Mouse (Mus musculus): ENCODE results near the gene Akap2. TPM values are rescaled to one million over a fixed set of nuclear protein-coding genes. Genes with fewer than 3 reads are reported as not detected.

The Akap2 gene
- 12.1 and 12.3 TPM in 2 replicates for polyA plus RNA-seq (2015; fragmentation: Nextera tagmentation; extraction: Ambion mirVana)

DNA sequence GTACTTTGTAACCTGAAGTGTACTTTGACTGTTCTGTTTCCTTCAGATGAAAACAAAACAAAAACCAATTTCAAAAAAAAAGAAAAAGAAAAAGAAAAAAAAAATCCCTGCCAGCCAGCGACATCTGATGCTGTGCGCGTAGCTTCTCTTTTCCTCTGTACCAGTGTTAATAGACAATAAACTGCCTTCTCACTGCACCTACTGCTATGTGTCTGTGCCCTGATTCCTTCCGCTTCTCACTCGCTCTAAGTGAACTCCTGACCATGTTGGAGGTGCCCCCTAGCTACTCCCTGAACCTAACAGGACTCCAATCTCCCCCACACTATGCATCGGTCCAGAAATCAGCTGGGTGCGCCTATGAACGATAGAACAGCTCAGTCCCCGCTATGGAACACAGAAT is at the start of gene Akap2:
TSS of gene Akap2 (plus strand) at position 304 of the 400 bp plus-strand sequence.
- Histone ChIP-seq H3K27ac (no peak within 1 kb of the TSS), H3K27me3 (no peaks in the 10 kb centered on the region), H3K36me3 (no peaks in the 10 kb centered on the region), H3K4me2 (replicated peaks) (no peak within 1 kb of the TSS), H3K9ac (replicated peaks) (no peak within 1 kb of the TSS), H3K9me3 (no peaks in the 10 kb centered on the region), H3K4me1 (replicated peaks) (peaks cover 6% of the 10 kb centered on the region; the same call in 1 of the 2 replicates), H3K4me3 (replicated peaks) (no peak within 1 kb of the TSS)
- no peak for ATAC-seq
- WGBS = 81% methylated on average over 9 of the region's 9 CpGs

DNA sequence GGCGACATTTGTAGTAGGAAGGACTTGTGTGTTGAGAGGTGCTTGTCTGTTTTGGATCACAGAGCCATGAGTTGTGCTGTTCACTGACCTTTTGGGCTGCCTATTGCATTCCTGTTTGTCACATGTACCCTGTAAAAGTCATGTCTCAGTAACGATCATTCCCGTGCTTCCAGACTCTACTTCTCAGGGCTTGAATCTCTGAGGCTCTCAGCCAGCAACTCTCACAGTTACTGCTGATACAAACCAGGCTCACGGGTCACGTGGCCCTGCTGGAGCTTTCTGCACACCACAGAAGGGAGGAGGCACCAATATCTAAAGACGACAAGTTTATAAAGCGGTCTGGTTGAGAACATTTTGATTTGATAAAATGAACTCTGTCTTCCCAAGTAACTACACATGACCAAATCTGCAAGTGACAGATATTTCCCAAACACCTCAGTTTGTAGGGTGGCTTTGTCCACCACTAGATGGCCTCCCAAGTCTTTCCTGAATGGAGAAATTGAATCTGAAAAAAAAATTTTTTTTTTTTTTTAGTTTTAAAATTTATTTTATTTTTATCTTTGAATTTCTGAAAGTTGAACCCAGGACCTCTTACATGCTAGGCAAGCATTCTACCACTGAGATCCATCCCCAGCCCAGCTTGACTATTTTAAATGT is 46.5 kb upstream of the Akap2 start:
- ATAC-seq = no peak
- Histone ChIP-seq H3K9me3 (no peaks in the 10 kb centered on the region), H3K4me2 (replicated peaks) (no peak overlapping the region), H3K9ac (replicated peaks) (no peak overlapping the region), H3K4me3 (replicated peaks) (no peak overlapping the region), H3K4me1 (replicated peaks) (peaks cover 14% of the 10 kb centered on the region), H3K36me3 (no peaks in the 10 kb centered on the region), H3K27ac (no peak overlapping the region), H3K27me3 (peaks cover 17% of the 10 kb centered on the region)
- WGBS = 80% methylated on average over 7 of the region's 7 CpGs

DNA sequence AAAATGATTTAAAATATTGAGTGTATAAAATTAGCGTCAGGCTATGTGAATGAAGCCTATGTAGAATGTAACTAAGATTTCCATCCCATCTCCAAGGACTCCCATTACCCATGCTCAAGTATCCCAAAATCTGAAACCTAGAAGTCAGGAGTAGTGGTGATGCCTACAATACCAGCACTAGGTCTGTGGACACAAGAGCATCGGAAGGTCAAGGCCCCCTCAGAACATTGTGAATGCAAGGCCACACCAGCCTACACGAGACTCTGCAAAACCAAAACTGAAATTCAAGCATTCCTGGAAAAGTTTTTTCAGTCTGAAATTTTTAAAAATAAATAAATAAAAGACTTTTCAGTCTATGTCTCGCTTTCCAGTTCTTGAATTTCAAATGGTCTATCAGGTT is 44.9 kb upstream of the Akap2 start:
- H3K4me3 ChIP-seq (replicated peaks) = no peak overlapping the region
- WGBS = 80% methylated on average over 4 of the region's 4 CpGs
- H3K4me2 ChIP-seq (replicated peaks) = no peak overlapping the region
- no peak overlapping the region for H3K9ac ChIP-seq (replicated peaks)
- peaks cover 18% of the 10 kb centered on the region for H3K27me3 ChIP-seq
- ATAC-seq = no peak
- H3K36me3 ChIP-seq = no peaks in the 10 kb centered on the region
- H3K9me3 ChIP-seq = no peaks in the 10 kb centered on the region
- peaks cover 14% of the 10 kb centered on the region for H3K4me1 ChIP-seq (replicated peaks)
- no peak overlapping the region for H3K27ac ChIP-seq

DNA sequence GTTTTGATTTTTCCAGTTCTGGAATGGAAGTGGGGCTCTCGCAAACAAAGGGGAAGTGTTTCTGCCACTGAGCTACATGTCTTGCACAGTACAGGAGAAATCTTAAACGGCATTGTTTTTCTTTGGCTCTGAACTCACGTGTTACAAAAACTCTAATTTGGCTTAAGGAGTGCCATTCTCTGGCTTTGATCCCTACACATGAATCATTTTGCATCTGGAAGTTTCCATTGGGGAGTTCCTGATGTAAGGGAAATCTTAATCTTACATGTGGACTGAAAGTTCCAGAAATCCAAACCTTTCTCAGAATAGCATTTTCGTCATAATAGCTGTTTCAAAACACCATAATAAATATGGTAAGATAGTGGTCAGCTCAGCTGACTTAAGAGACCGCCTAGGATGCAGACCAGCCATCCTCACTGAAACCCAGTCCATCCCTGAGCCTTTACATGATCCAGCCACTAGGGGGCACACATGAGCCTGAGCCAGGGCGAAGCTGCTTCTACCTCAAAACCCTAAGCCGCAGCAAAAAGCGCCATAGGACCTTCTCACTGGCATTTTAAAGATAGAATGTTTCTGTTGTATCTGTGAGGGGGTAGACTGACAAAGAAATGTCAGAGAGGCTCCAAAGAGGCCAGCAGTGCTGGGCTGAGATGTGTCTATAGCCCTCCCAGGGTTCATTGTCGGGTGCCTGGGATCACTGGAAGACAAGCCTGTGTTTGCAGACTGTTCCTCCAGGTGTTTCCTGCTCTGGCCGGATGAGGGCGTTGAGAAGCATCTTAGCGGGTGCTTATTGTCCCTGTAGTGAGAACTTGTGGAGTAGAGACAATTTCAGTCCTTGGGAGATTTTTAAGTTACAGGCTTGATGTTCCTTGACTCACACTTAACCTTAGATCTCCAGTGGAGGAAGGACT is 44.2 kb upstream of the Akap2 start:
- H3K9ac ChIP-seq (replicated peaks) = no peak overlapping the region; the same call in 1 of the 2 replicates
- H3K36me3 ChIP-seq = no peaks in the 10 kb centered on the region
- peaks cover 18% of the 10 kb centered on the region for H3K27me3 ChIP-seq
- H3K9me3 ChIP-seq = no peaks in the 10 kb centered on the region
- peaks cover 14% of the 10 kb centered on the region for H3K4me1 ChIP-seq (replicated peaks)
- H3K4me3 ChIP-seq (replicated peaks) = 0 out of 2 replicates have a peak overlapping the region, but pooled peaks have one; percentile 23
- H3K4me2 ChIP-seq (replicated peaks) = peak overlapping the region; percentile 46
- no peak overlapping the region for H3K27ac ChIP-seq
- WGBS = 16% methylated on average over 12 of the region's 12 CpGs
- peak; percentile 72 for ATAC-seq

DNA sequence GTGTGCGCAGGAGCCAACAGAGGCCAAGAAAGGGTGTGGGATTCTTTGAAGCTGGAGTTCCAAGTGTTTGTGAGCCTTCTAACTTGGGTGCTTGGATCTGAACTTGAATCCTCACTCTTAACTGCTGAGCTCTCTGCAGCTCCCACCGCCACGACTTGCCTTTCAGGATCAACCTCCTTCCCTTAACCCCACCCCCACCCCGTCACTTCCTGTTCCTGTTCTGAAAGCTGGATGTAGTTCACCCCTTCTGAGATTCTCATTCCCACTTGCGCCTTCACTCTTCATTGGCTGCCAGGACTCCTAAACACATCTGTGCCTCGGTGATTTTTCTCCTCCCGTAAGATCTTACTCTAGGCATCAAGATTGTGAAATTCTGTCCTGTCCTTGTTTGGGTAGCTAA is 43.1 kb upstream of the Akap2 start:
- Histone ChIP-seq H3K27ac (no peak overlapping the region), H3K9ac (replicated peaks) (no peak overlapping the region), H3K4me1 (replicated peaks) (peaks cover 14% of the 10 kb centered on the region), H3K27me3 (peaks cover 18% of the 10 kb centered on the region), H3K9me3 (no peaks in the 10 kb centered on the region), H3K4me2 (replicated peaks) (no peak overlapping the region), H3K4me3 (replicated peaks) (no peak overlapping the region), H3K36me3 (no peaks in the 10 kb centered on the region)
- WGBS = 84% methylated on average over 7 of the region's 7 CpGs
- no peak for ATAC-seq

DNA sequence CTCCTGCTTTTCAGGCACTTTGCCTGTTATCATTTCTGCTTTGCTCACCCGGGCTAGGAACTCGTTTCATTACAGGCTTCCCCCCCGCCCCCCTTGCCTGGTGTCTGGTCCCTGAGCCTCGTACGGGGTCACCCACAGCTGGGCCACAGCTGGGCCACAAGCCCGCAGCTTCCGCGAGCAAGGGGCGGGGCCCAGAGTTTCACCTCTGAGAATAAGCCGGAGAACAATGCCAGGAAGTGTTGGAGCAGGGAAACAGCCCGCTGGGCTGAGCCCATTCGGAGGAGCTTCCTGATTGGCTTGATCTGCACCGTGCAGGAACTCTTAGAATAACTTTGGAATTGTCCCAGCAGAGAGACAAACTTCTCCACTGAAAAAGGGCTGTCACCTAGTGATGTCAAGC is 42.1 kb upstream of the Akap2 start:
- Histone ChIP-seq H3K27ac (no peak overlapping the region), H3K36me3 (no peaks in the 10 kb centered on the region), H3K27me3 (peaks cover 18% of the 10 kb centered on the region), H3K9ac (replicated peaks) (peak overlapping the region; percentile 48; the same call in 1 of the 2 replicates), H3K4me2 (replicated peaks) (peak overlapping the region; percentile 47), H3K4me3 (replicated peaks) (peak overlapping the region; percentile 26), H3K9me3 (no peaks in the 10 kb centered on the region), H3K4me1 (replicated peaks) (peaks cover 14% of the 10 kb centered on the region)
- 0 out of 2 replicates have a peak, but pooled peaks have one; percentile 43 for ATAC-seq
- WGBS = under 1% methylated on average over 13 of the region's 13 CpGs

DNA sequence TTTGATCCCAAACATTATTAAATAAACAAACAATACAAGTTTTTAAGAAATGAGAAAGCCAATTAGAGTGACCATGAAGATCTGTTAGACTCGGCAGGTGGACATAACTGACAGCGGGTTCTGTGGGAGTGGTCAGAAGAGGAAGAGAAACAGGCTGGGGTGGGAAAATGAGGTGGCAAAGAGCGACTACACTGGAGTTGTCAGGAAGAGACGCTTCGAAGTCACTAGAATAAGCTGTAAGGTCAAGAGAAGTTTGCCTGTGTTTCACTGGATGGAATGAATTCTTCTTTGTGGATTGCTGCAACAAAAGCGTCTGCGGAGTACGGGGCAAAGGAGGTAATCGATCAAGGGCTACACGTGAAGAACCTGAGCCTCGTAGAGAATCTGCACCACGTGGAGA is 39.5 kb upstream of the Akap2 start:
- H3K9ac ChIP-seq (replicated peaks) = no peak overlapping the region
- H3K4me3 ChIP-seq (replicated peaks) = no peak overlapping the region
- H3K4me1 ChIP-seq (replicated peaks) = peaks cover 14% of the 10 kb centered on the region
- H3K27me3 ChIP-seq = peaks cover 14% of the 10 kb centered on the region
- ATAC-seq = no peak
- no peak overlapping the region for H3K27ac ChIP-seq
- WGBS = 85% methylated on average over 12 of the region's 12 CpGs
- no peak overlapping the region for H3K4me2 ChIP-seq (replicated peaks)
- H3K36me3 ChIP-seq = no peaks in the 10 kb centered on the region
- no peaks in the 10 kb centered on the region for H3K9me3 ChIP-seq

DNA sequence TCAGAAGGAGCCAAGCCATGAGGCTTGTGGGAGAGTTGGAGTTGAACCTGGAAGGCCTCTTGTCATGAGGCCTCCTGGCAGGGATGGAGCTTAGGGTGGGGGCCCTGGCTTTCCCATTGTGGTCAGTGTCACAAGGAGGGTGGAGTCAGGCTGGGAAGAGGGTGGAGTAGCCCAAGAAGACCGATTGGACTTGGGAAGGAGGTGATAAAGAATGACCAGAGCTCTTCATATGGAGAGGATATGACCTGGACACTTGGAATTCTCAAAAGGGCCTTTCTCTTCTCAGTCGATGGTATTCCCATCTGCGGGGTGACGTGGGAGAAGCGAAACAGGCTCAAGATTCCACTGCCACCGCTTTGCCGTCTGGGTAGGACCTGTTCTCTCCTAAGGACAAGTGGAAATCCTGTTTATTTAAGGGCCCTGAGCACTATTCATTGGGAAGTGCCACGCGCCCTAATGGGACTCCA is 38.4 kb upstream of the Akap2 start:
- Histone ChIP-seq H3K27me3 (peaks cover 12% of the 10 kb centered on the region), H3K9me3 (no peaks in the 10 kb centered on the region), H3K27ac (no peak overlapping the region), H3K36me3 (no peaks in the 10 kb centered on the region), H3K4me3 (replicated peaks) (no peak overlapping the region), H3K9ac (replicated peaks) (no peak overlapping the region), H3K4me2 (replicated peaks) (no peak overlapping the region), H3K4me1 (replicated peaks) (peaks cover 10% of the 10 kb centered on the region)
- 80% methylated on average over 9 of the region's 9 CpGs for WGBS
- no peak for ATAC-seq

DNA sequence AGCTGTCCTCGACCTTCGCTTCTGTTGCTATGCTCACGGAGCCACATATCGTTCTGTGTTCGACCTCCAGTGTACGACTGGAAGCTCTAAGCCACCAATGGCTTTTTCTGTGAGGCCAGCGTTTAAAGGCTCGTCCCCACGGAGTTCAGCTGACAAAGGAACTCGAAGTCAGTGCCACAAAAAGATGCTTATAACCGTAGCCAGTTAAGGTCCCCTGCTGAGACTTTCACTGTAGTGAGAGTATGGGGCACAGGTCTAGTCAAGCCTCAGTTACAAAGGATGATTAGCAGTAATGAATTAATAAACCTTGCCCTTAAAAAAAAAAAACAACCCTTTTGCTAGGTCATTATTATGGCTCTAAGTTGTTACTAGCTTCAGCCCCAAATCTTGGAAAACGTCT is 37.3 kb upstream of the Akap2 start:
- ATAC-seq = no peak
- Histone ChIP-seq H3K4me2 (replicated peaks) (no peak overlapping the region), H3K4me3 (replicated peaks) (no peak overlapping the region), H3K9me3 (no peaks in the 10 kb centered on the region), H3K27me3 (0 out of 2 replicates have a peak, but pooled peaks cover 4% of the 10 kb centered on the region), H3K9ac (replicated peaks) (no peak overlapping the region), H3K27ac (no peak overlapping the region), H3K36me3 (no peaks in the 10 kb centered on the region), H3K4me1 (replicated peaks) (peaks cover 4% of the 10 kb centered on the region)
- 57% methylated on average over 12 of the region's 12 CpGs for WGBS

DNA sequence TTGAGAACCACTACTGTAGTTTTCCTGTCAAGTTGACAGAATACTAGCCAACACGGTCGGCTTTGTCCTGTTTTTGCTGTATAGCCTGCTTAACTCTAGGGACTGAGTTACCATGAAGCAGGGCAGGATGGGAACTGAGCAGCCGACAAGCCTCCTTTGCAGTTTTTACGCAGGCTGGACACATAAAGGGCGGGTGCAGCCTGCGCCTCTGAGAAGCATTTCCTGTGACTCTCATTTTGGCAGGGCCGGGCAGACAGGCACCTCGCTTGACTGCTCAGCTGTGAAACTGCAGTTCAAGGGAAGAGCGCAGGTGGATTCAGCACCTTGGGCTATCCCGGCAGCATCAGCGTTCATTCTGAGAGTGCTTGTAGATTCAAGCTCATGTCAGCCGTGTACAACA is 35.9 kb upstream of the Akap2 start:
- 52% methylated on average over 12 of the region's 12 CpGs for WGBS
- Histone ChIP-seq H3K27ac (peak overlapping the region; percentile 10; the same call in 1 of the 2 replicates), H3K9ac (replicated peaks) (no peak overlapping the region), H3K4me3 (replicated peaks) (no peak overlapping the region), H3K9me3 (no peaks in the 10 kb centered on the region), H3K4me2 (replicated peaks) (no peak overlapping the region), H3K4me1 (replicated peaks) (no peaks in the 10 kb centered on the region), H3K36me3 (no peaks in the 10 kb centered on the region), H3K27me3 (no peaks in the 10 kb centered on the region)
- no peak; the same call in 1 of the 2 replicates for ATAC-seq

DNA sequence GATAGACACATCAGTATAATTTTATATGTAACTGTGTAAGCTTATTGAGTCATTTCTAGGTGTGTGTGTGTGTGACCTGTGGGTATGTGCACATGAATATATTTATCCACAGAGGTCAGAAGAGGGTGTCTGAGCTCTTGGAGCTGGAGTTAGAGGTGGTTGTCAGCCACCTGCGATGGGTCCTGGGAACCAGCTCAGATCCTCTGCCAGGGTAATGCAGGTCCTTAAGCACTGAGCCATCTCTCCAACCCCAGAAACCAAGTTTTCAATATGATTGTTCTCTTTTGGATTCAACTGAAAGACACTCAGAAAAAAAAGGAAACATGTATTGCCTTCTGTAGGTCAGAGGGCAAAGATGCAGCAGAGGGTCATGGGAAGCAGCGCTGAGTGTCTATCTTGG is 35.1 kb upstream of the Akap2 start:
- no peaks in the 10 kb centered on the region for H3K27me3 ChIP-seq
- no peak overlapping the region for H3K27ac ChIP-seq
- H3K9me3 ChIP-seq = no peaks in the 10 kb centered on the region
- no peak for ATAC-seq
- H3K9ac ChIP-seq (replicated peaks) = no peak overlapping the region
- no peak overlapping the region for H3K4me3 ChIP-seq (replicated peaks)
- WGBS = 96% methylated on average over 2 of the region's 2 CpGs
- H3K4me2 ChIP-seq (replicated peaks) = no peak overlapping the region
- no peaks in the 10 kb centered on the region for H3K4me1 ChIP-seq (replicated peaks)
- H3K36me3 ChIP-seq = no peaks in the 10 kb centered on the region

DNA sequence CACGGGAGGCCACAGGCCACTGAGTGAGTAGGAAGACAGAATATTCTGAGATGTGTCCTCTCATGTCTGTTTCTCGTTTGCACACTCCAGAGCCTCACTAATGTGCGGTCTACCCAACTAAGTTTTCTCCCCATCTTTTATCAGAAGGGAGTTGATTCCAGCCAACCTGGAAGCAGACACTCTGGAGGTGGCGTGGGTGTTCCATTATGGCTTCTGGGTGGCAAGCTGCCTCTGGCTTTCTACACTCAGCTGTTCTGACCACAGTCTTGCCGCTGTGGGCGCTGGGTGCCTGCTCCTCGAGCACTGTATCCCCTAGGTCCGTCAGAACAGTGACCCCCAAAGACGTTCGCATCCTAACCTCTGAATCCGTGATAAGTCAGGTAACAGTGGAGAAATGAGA is 34.5 kb upstream of the Akap2 start:
- Histone ChIP-seq H3K27me3 (no peaks in the 10 kb centered on the region), H3K36me3 (no peaks in the 10 kb centered on the region), H3K4me1 (replicated peaks) (no peaks in the 10 kb centered on the region), H3K4me3 (replicated peaks) (no peak overlapping the region), H3K4me2 (replicated peaks) (no peak overlapping the region), H3K9me3 (no peaks in the 10 kb centered on the region), H3K9ac (replicated peaks) (no peak overlapping the region), H3K27ac (no peak overlapping the region)
- ATAC-seq = no peak
- 91% methylated on average over 11 of the region's 11 CpGs for WGBS
